In the genomic region with DNA sequence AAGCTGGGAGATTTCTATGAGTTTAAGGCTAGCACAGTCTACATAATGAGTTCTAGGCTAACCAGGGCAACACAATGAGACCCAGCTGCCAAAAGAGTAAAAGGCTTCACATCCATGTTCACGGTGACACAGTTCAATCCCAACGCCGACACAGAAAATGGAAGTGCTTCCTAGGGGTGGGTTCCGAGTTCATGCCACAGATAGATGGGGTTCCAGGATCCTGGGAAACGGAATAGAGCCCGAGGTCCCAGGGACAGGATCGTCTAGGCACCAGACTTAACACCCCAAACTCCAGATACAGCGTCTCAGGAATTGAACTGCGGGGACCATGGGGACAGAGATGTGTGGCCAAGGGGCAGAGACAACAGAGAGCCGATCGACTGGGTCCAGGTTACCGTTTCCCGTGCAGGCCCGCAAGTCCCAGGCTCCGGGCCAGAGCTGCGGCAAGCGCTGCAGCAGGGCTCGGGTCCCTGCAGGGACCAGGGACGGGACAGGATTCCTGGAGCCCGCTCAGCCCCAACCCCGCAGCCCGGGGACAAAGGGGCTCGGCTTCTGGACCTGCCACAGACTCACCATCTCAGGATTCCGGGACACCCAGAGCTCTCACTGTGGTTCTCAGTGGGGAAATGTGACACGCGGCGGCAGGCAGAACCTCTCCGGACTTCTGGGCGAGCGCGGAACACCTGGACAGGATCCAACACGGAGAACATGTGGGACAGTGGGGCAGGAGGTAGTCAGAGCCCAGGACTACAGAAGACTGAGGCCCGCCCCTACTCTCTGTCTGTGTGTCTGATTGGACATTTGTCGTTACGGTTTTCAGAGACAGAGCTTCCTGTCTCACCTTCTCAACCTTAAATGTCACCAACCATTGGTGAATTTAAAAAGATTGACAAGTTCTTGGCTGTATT, we compare ENCODE assay signal across 7 mouse cellular contexts. TPM values are rescaled to one million over a fixed set of nuclear protein-coding genes. Genes with fewer than 3 reads are reported as not detected.
DNase-seq lines count a peak whose midpoint lies in the region; ATAC-seq lines count a peak whose summit lies in the region.

A gene (minus strand): TSS at position 712 of the 908 bp plus-strand sequence.

- H3K9me3 ChIP-seq in intestine, embryonic 16.5 days (ENCODE audit: control insufficient read depth, low read length): no peaks in the 10 kb centered on the region; the same call in 1 of the 2 replicates

- H3K36me3 ChIP-seq in intestine, embryonic 16.5 days (ENCODE audit: control insufficient read depth, insufficient read depth, low read length): peaks cover 6% of the 10 kb centered on the region; the same call in 1 of the 2 replicates

- peak within 1 kb of the TSS; percentile 20; the same call in 1 of the 2 replicates for H3K27ac ChIP-seq in intestine, embryonic 16.5 days (ENCODE audit: low read length)

- intact Hi-C loops in left cerebral cortex, postnatal 25 days (cut with DNase I): no loop called here

- 1% methylated on average over 35 of the region's 35 CpGs for whole genome bisulfite sequencing in intestine, embryonic 16.5 days

- H3K4me2 ChIP-seq in intestine, embryonic 16.5 days (ENCODE audit: low read depth, low read length): peak within 1 kb of the TSS; percentile 54

- no peaks in the 10 kb centered on the region for H3K27me3 ChIP-seq in intestine, embryonic 16.5 days (replicated peaks; ENCODE audit: control insufficient read depth, insufficient read depth, low read length)

- no peaks in the 10 kb centered on the region; the same call in 1 of the 2 replicates for H3K4me1 ChIP-seq in intestine, embryonic 16.5 days (ENCODE audit: control insufficient read depth, insufficient read depth, low read length)

- peak within 1 kb of the TSS; percentile 84 for H3K9ac ChIP-seq in intestine, embryonic 16.5 days (ENCODE audit: low read depth, low read length)

- ATAC-seq in intestine, embryonic 16.5 days: peak; percentile 100

- peak within 1 kb of the TSS; percentile 74 for H3K4me3 ChIP-seq in intestine, embryonic 16.5 days (ENCODE audit: low read length)

- DNase-seq in adrenal gland, postnatal 14 days: peak; percentile 86
- DNase-seq in embryo, embryonic 9.5 days (ENCODE audit: extremely low spot score): peak; percentile 75
- DNase-seq in gonadal fat pad, adult 2 months (ENCODE audit: low read depth): peak; percentile 60
- DNase-seq in left cerebral cortex, postnatal 25 days (ENCODE audit: low spot score in 2 of 2): peak; percentile 61 to 83
- DNase-seq in mesoderm, embryonic 11.5 days (ENCODE audit: low read depth, low spot score): peak; percentile 66
- DNase-seq in right cerebral cortex, postnatal 4 days: peak; percentile 54

RNA-seq across cellular contexts. Expression of the gene that starts here (rescaled TPM):
- 0.96 and 1.4 TPM in 2 replicates for total RNA-seq in adrenal gland, postnatal 14 days (2021)
- polyA plus RNA-seq in gonadal fat pad, adult 2 months (2012; rRNA removed): 0.26 and 0.30 TPM in 2 replicates
- 3.1 and 3.9 TPM in 2 replicates for polyA plus RNA-seq in intestine, embryonic 16.5 days (2015; fragmentation: Nextera tagmentation; extraction: Ambion mirVana)
- 1 to 10 TPM; 3.4 to 4.2 TPM for total RNA-seq in left cerebral cortex, postnatal 25 days (2021)

Comparison
In these comparisons a context has a peak if more than half of its experiments do, and no peak if none do; other contexts are left out.
1. Peak in every context shown above with its lines: DNase-seq, ATAC-seq, H3K4me3 ChIP-seq and H3K27ac ChIP-seq.
2. Peak in DNase-seq in gonadal fat pad, adult 2 months; RNA of the gene not detected or under 1 TPM.